Mouse (Mus musculus) kidney, adult 2 months (tissue): ENCODE measurements at regions not wholly inside any gene's neighbourhood (a gene's known extent, or its start where the extent isn't known, plus 50 kb on each side); places are given as distances from the start of the nearest gene placed in this dataset.

Source experiments
- CTCF ChIP-seq: fragments of 200-500 bp; conservative IDR thresholded peaks from 2 replicates; pipeline ENCODE4 v1.5.1; 2011; ENCODE audit warnings: low read depth, mild to moderate bottlenecking, control low read depth, low read length, moderate library complexity, mixed read lengths; ENCODE audit not compliant: insufficient read depth, insufficient read length
- POLR2A ChIP-seq: fragments of 200-500 bp; IDR thresholded peaks from one replicate; pipeline ENCODE4 v1.6.1; 2011; ENCODE audit warnings: low read depth, low read length, control low read depth

GRCm38 (mm10) chr2:47263690-47264089 lies 1550.2 kb upstream of the Acvr2a start:
- TF ChIP-seq POLR2A (no peak), CTCF (no peak)
